In genomic region chr10:70532249-70532648, GRCm38 (mm10) we compare ENCODE assay signal across 17 mouse cellular contexts.
DNase-seq lines count a peak whose midpoint lies in the region; ATAC-seq and TF ChIP-seq lines count a peak whose summit lies in the region.
"Had no signal": no experiment of that assay in that cellular context is flagged by ENCODE, and none has a peak within 500 bp of the region (broad histone marks: within the 10 kb centered on the region; RNA-seq: fewer than 3 reads in every experiment).

No protein-coding gene starts in this region.

- peak; percentile 73 for DNase-seq in hindbrain, postnatal 0 days (ENCODE audit: low spot score)
- DNase-seq in hindbrain, embryonic 10.5 days (ENCODE audit: low spot score), result no peak
- DNase-seq in right cerebral cortex, postnatal 14 days, result peak; percentile 26
- no peak for DNase-seq in right cerebral cortex, postnatal 36 days (ENCODE audit: low spot score in 2 of 2)
- peak; percentile 80 to 82 for DNase-seq in cerebellum, postnatal 14 days
- peak; percentile 55 for DNase-seq in right cerebral cortex, postnatal 4 days
- no peak for DNase-seq in adipocyte (ENCODE audit: low spot score)
- no peak for DNase-seq in gastrocnemius, adult 2 months
- DNase-seq: liver, postnatal 0 days had no signal

- ATAC-seq in hindbrain, postnatal 0 days, result peak; percentile 74
- ATAC-seq: CD4-positive, CD25-positive, alpha-beta regulatory T cell, adult 4 months; liver, postnatal 0 days had no signal

- H3K27ac ChIP-seq in hindbrain, postnatal 0 days, result peak overlapping the region; percentile 45; the same call in 1 of the 2 replicates
- no peak overlapping the region for H3K27ac ChIP-seq in hindbrain, embryonic 10.5 days
- no peak overlapping the region for H3K27ac ChIP-seq in gastrocnemius, adult 2 months
- H3K27ac ChIP-seq: embryonic facial prominence, embryonic 15.5 days; heart, embryonic 13.5 days; kidney, postnatal 0 days; limb, embryonic 10.5 days; neural tube, embryonic 13.5 days; stomach, embryonic 15.5 days had no signal

- H3K9me3 ChIP-seq in hindbrain, postnatal 0 days (ENCODE audit: low read length), result no peaks in the 10 kb centered on the region
- no peaks in the 10 kb centered on the region for H3K9me3 ChIP-seq in hindbrain, embryonic 10.5 days
- H3K9me3 ChIP-seq: embryonic facial prominence, embryonic 15.5 days; limb, embryonic 10.5 days; neural tube, embryonic 13.5 days; stomach, embryonic 15.5 days had no signal

- H3K36me3 ChIP-seq in hindbrain, postnatal 0 days (ENCODE audit: insufficient read depth, low read length), result peaks cover 10% of the 10 kb centered on the region; the same call in 1 of the 2 replicates
- H3K36me3 ChIP-seq in hindbrain, embryonic 10.5 days, result peaks cover 29% of the 10 kb centered on the region
- H3K36me3 ChIP-seq: embryonic facial prominence, embryonic 15.5 days; stomach, embryonic 15.5 days had no signal

- no peak overlapping the region for H3K9ac ChIP-seq in hindbrain, postnatal 0 days (replicated peaks; ENCODE audit: low read length)
- H3K9ac ChIP-seq: embryonic facial prominence, embryonic 15.5 days; heart, embryonic 13.5 days; liver, postnatal 0 days; neural tube, embryonic 13.5 days; stomach, embryonic 15.5 days had no signal

- 55% methylated on average over 9 of the region's 9 CpGs for WGBS in hindbrain, postnatal 0 days
- 91% methylated on average over 9 of the region's 9 CpGs for WGBS in hindbrain, embryonic 10.5 days

- intact Hi-C loops in gastrocnemius, adult 2 months (cut with DNase I), result no loop called here

- no peak overlapping the region for H3K4me2 ChIP-seq in hindbrain, postnatal 0 days (ENCODE audit: low read depth, low read length)
- H3K4me2 ChIP-seq: embryonic facial prominence, embryonic 15.5 days; heart, embryonic 13.5 days; neural tube, embryonic 13.5 days; stomach, embryonic 15.5 days had no signal

- H3K27me3 ChIP-seq in hindbrain, postnatal 0 days (ENCODE audit: insufficient read depth, low read length), result no peaks in the 10 kb centered on the region
- H3K27me3 ChIP-seq in hindbrain, embryonic 10.5 days (ENCODE audit: insufficient read depth, poor library complexity, severe bottlenecking), result no peaks in the 10 kb centered on the region
- H3K27me3 ChIP-seq: embryonic facial prominence, embryonic 15.5 days; heart, embryonic 13.5 days; megakaryocyte, embryonic 14.5 days; neural tube, embryonic 13.5 days; stomach, embryonic 15.5 days had no signal

- no peak overlapping the region for H3K4me3 ChIP-seq in hindbrain, postnatal 0 days (ENCODE audit: low read length)
- H3K4me3 ChIP-seq in hindbrain, embryonic 10.5 days, result no peak overlapping the region
- H3K4me3 ChIP-seq in gastrocnemius, adult 2 months, result no peak overlapping the region
- H3K4me3 ChIP-seq: embryonic facial prominence, embryonic 15.5 days; heart, embryonic 13.5 days; limb, embryonic 10.5 days; megakaryocyte, embryonic 14.5 days; neural tube, embryonic 13.5 days; stomach, embryonic 15.5 days had no signal

- no peak for TF ChIP-seq CTCF in hindbrain, postnatal 0 days (IDR thresholded peaks at IDR 0.05; ENCODE audit: low read depth)
- no peak for TF ChIP-seq CTCF in gastrocnemius, adult 2 months (IDR thresholded peaks at IDR 0.05)

- peaks cover 3% of the 10 kb centered on the region; the same call in 1 of the 2 replicates for H3K4me1 ChIP-seq in hindbrain, postnatal 0 days (ENCODE audit: insufficient read depth, low read length)
- no peaks in the 10 kb centered on the region for H3K4me1 ChIP-seq in hindbrain, embryonic 10.5 days (replicated peaks)
- H3K4me1 ChIP-seq: embryonic facial prominence, embryonic 15.5 days; heart, embryonic 13.5 days; limb, embryonic 10.5 days; megakaryocyte, embryonic 14.5 days; neural tube, embryonic 13.5 days had no signal

Comparison
In these comparisons a context has a peak if more than half of its experiments do, and no peak if none do; other contexts are left out.
1. DNase-seq: peak in hindbrain, postnatal 0 days (single experiment), right cerebral cortex, postnatal 14 days (single experiment), cerebellum, postnatal 14 days (2 of 2) and right cerebral cortex, postnatal 4 days (single experiment); none in hindbrain, embryonic 10.5 days (single experiment), right cerebral cortex, postnatal 36 days (0 of 2), adipocyte (single experiment) and gastrocnemius, adult 2 months (single experiment).